In the genomic region with DNA sequence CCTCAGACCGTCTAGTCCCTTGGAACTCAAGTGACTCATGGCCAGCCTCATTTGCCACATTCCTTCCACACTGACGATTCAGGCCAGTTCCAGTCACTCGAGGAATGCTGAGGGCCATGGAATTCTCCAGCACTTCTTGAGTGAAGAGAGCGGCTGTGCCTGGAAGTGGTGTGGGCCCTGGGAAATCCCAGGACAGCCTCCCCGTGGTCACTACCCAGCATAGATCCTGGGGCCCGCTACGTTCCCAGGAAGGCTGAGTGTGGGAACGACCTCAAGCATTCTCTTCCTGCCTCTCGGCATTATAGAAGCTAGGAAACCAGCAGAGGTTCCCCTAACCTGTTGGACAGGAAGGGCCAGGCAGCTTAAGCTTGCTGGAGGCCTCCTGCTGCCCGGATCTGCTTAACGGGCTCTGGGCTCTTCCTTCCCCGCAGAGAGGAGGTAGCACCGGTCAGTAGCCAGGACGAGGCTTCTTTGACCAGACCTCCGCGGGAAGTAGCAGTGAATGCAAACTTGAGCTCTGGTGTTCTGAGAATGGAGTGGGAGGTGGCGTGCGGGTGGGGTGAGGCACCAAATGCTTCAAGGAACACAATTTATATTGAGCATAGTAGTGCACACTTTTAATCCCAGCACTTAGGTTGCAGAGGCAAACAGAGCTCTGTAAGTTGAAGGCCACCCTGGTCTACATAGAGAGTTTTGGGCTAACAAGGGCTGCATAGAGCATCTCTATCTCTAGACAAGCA, we compare ENCODE assay signal across 7 mouse cellular contexts.
DNase-seq lines count a peak whose midpoint lies in the region; ATAC-seq and TF ChIP-seq lines count a peak whose summit lies in the region.

No protein-coding gene starts in this region.

- H3K36me3 ChIP-seq in midbrain, postnatal 0 days (ENCODE audit: insufficient read depth, low read length): no peaks in the 10 kb centered on the region
- no peaks in the 10 kb centered on the region for H3K36me3 ChIP-seq in midbrain, embryonic 13.5 days
- no peaks in the 10 kb centered on the region for H3K36me3 ChIP-seq in myocyte (ENCODE audit: control insufficient read depth, insufficient read depth)

- no peak overlapping the region for H3ac ChIP-seq in myocyte (ENCODE audit: control insufficient read depth, insufficient read length)

- H3K27me3 ChIP-seq in midbrain, postnatal 0 days (ENCODE audit: insufficient read depth, low read length): 0 out of 2 replicates have a peak, but pooled peaks cover 4% of the 10 kb centered on the region
- no peaks in the 10 kb centered on the region for H3K27me3 ChIP-seq in midbrain, embryonic 13.5 days
- H3K27me3 ChIP-seq in myocyte (ENCODE audit: control insufficient read depth, insufficient read depth, insufficient read length): no peaks in the 10 kb centered on the region

- no peak overlapping the region for H3K27ac ChIP-seq in midbrain, postnatal 0 days (ENCODE audit: low read depth, low read length)
- H3K27ac ChIP-seq in midbrain, embryonic 13.5 days: no peak overlapping the region
- peak overlapping the region; percentile 93 for H3K27ac ChIP-seq in embryonic fibroblast, embryonic 13.5 days (ENCODE audit: insufficient read depth, low read length)

- peak; percentile 21; the same call in 1 of the 2 replicates for TF ChIP-seq POLR2A in embryonic fibroblast, embryonic 13.5 days (IDR thresholded peaks at IDR 0.05; ENCODE audit: low read depth, low read length)
- no peak for TF ChIP-seq POLR2A in myocyte (IDR thresholded peaks at IDR 0.05; ENCODE audit: insufficient read length, low read depth)

- H3K79me2 ChIP-seq in myocyte (ENCODE audit: control insufficient read depth, insufficient read depth): no peaks in the 10 kb centered on the region

- no peaks in the 10 kb centered on the region for H3K4me1 ChIP-seq in midbrain, postnatal 0 days (ENCODE audit: insufficient read depth, low read length)
- no peaks in the 10 kb centered on the region; the same call in 1 of the 2 replicates for H3K4me1 ChIP-seq in midbrain, embryonic 13.5 days (replicated peaks)
- H3K4me1 ChIP-seq in embryonic fibroblast, embryonic 13.5 days (ENCODE audit: control insufficient read depth, insufficient read depth, low read length): 0 out of 2 replicates have a peak, but pooled peaks cover 3% of the 10 kb centered on the region

- TF ChIP-seq CTCF in midbrain, postnatal 0 days (IDR thresholded peaks at IDR 0.05): peak; percentile 14
- TF ChIP-seq CTCF in embryonic fibroblast, embryonic 13.5 days (IDR thresholded peaks at IDR 0.05; ENCODE audit: borderline replicate concordance, insufficient read depth, low read length): no peak

- 23% methylated on average over 18 of the region's 18 CpGs for WGBS in midbrain, postnatal 0 days
- 19% methylated on average over 18 of the region's 18 CpGs for WGBS in midbrain, embryonic 13.5 days

- H3K4me2 ChIP-seq in midbrain, postnatal 0 days (ENCODE audit: low read depth, low read length, poor library complexity, severe bottlenecking): no peak overlapping the region
- no peak overlapping the region for H3K4me2 ChIP-seq in midbrain, embryonic 13.5 days (replicated peaks)
- H3K4me2 ChIP-seq in myocyte (ENCODE audit: low read depth): peak overlapping the region; percentile 40

- no peak overlapping the region for H3K9ac ChIP-seq in midbrain, postnatal 0 days (replicated peaks; ENCODE audit: low read length, poor library complexity, severe bottlenecking)
- no peak overlapping the region for H3K9ac ChIP-seq in midbrain, embryonic 13.5 days (replicated peaks)

- H3K9me3 ChIP-seq in midbrain, postnatal 0 days (ENCODE audit: low read length): no peaks in the 10 kb centered on the region
- H3K9me3 ChIP-seq in midbrain, embryonic 13.5 days: peaks cover 2% of the 10 kb centered on the region; the same call in 1 of the 2 replicates

- no peak overlapping the region for H3K4me3 ChIP-seq in midbrain, postnatal 0 days (ENCODE audit: low read depth, low read length)
- no peak overlapping the region for H3K4me3 ChIP-seq in midbrain, embryonic 13.5 days (replicated peaks)
- H3K4me3 ChIP-seq in embryonic fibroblast, embryonic 13.5 days (ENCODE audit: insufficient read depth, low read length): no peak overlapping the region
- no peak overlapping the region for H3K4me3 ChIP-seq in myocyte

- no peak for DNase-seq in midbrain, postnatal 0 days (ENCODE audit: low spot score)
- DNase-seq in kidney, postnatal 4 days: peak; percentile 38 to 53
- no peak for DNase-seq in cerebellum, postnatal 25 days
- DNase-seq in ovary, postnatal 10 days (ENCODE audit: low spot score): no peak

- ATAC-seq in midbrain, postnatal 0 days (ENCODE audit: low FRiP score): no peak
- ATAC-seq in midbrain, embryonic 13.5 days: no peak

TF ChIP-seq in myocyte, 11 proteins besides CTCF, POLR2A, EP300 and RAD21:
- TF ChIP-seq CEBPB (IDR thresholded peaks at IDR 0.05; ENCODE audit: insufficient read depth, poor library complexity, severe bottlenecking): no peak
- peak in 1 of 3 experiments; percentile 38 for TF ChIP-seq MYOD1 (IDR thresholded peaks at IDR 0.05; ENCODE audit: control insufficient read depth in 1 of 3, insufficient read length in 2 of 3, low read depth in 2 of 3)
- TF ChIP-seq MAX (IDR thresholded peaks at IDR 0.05; ENCODE audit: low read depth): no peak
- TF ChIP-seq POLR2AphosphoS2 (IDR thresholded peaks at IDR 0.05; ENCODE audit: insufficient read length, low read depth): no peak
TF ChIP-seq in myocyte: peak in this region for 1.

Comparison
In these comparisons a context has a peak if more than half of its experiments do, and no peak if none do; other contexts are left out.
1. DNase-seq: peak in kidney, postnatal 4 days (2 of 2); none in midbrain, postnatal 0 days (single experiment), cerebellum, postnatal 25 days (0 of 2) and ovary, postnatal 10 days (single experiment).